ENCODE assay signal across 12 mouse cellular contexts in genomic region chr12:3850165-3850564, GRCm38 (mm10). TPM values are rescaled to one million over a fixed set of nuclear protein-coding genes. Genes with fewer than 3 reads are reported as not detected.
DNase-seq lines count a peak whose midpoint lies in the region; ATAC-seq and TF ChIP-seq lines count a peak whose summit lies in the region.
"Had no signal": no experiment of that assay in that cellular context is flagged by ENCODE, and none has a peak within 500 bp of the region (broad histone marks: within the 10 kb centered on the region; RNA-seq: fewer than 3 reads in every experiment).

No protein-coding gene starts in this region.

- peaks cover 2% of the 10 kb centered on the region for H3K4me1 ChIP-seq in heart, adult 2 months (ENCODE audit: control insufficient read depth, insufficient read depth, low read length)
- H3K4me1 ChIP-seq in midbrain, embryonic 10.5 days = peaks cover 21% of the 10 kb centered on the region
- no peaks in the 10 kb centered on the region for H3K4me1 ChIP-seq in midbrain, postnatal 0 days (ENCODE audit: insufficient read depth, low read length)
- H3K4me1 ChIP-seq in limb, embryonic 13.5 days = peaks cover 24% of the 10 kb centered on the region
- 0 out of 2 replicates have a peak, but pooled peaks cover under 1% of the 10 kb centered on the region for H3K4me1 ChIP-seq in stomach, postnatal 0 days (replicated peaks; ENCODE audit: control insufficient read depth, insufficient read depth)

- H3K79me2 ChIP-seq in heart, adult 2 months (replicated peaks; ENCODE audit: control insufficient read depth, insufficient read depth, low read length) = peaks cover 2% of the 10 kb centered on the region

- no peak for ATAC-seq in midbrain, postnatal 0 days (ENCODE audit: low FRiP score)
- no peak for ATAC-seq in limb, embryonic 13.5 days (ENCODE audit: low FRiP score, low read depth)
- 0 out of 2 replicates have a peak, but pooled peaks have one; percentile 36 for ATAC-seq in stomach, postnatal 0 days (ENCODE audit: low FRiP score, low TSS enrichment)

- no peak overlapping the region for H3K4me3 ChIP-seq in heart, adult 2 months
- no peak overlapping the region for H3K4me3 ChIP-seq in midbrain, embryonic 10.5 days
- no peak overlapping the region for H3K4me3 ChIP-seq in midbrain, postnatal 0 days (ENCODE audit: low read depth, low read length)
- H3K4me3 ChIP-seq in limb, embryonic 13.5 days = no peak overlapping the region
- no peak overlapping the region for H3K4me3 ChIP-seq in stomach, postnatal 0 days (ENCODE audit: low read depth, low read length)
- H3K4me3 ChIP-seq: embryonic facial prominence, embryonic 15.5 days; liver, embryonic 12.5 days; myocyte had no signal

- no peaks in the 10 kb centered on the region for H3K9me3 ChIP-seq in midbrain, embryonic 10.5 days (replicated peaks)
- H3K9me3 ChIP-seq in midbrain, postnatal 0 days (ENCODE audit: low read length) = no peaks in the 10 kb centered on the region
- H3K9me3 ChIP-seq in limb, embryonic 13.5 days = no peaks in the 10 kb centered on the region
- no peaks in the 10 kb centered on the region for H3K9me3 ChIP-seq in stomach, postnatal 0 days (ENCODE audit: control insufficient read depth, low read length)
- H3K9me3 ChIP-seq: embryonic facial prominence, embryonic 15.5 days; liver, embryonic 12.5 days had no signal

- no peak for TF ChIP-seq CTCF in heart, adult 2 months (IDR thresholded peaks at IDR 0.05)
- no peak for TF ChIP-seq CTCF in midbrain, postnatal 0 days (IDR thresholded peaks at IDR 0.05)
- 0 out of 2 replicates have a peak, but pooled peaks have one; percentile 5 for TF ChIP-seq CTCF in stomach, postnatal 0 days (IDR thresholded peaks at IDR 0.05; ENCODE audit: low read depth)

- WGBS in heart, adult 2 months = 57% methylated on average over 5 of the region's 5 CpGs
- 50% methylated on average over 5 of the region's 5 CpGs for WGBS in midbrain, embryonic 10.5 days
- WGBS in midbrain, postnatal 0 days = 60% methylated on average over 5 of the region's 5 CpGs
- 12% methylated on average over 5 of the region's 5 CpGs for WGBS in limb, embryonic 13.5 days
- WGBS in stomach, postnatal 0 days = 38% methylated on average over 5 of the region's 5 CpGs

- peaks cover 3% of the 10 kb centered on the region for H3K36me3 ChIP-seq in heart, adult 2 months (ENCODE audit: control insufficient read depth, insufficient read depth, low read length)
- H3K36me3 ChIP-seq in midbrain, embryonic 10.5 days = peaks cover 20% of the 10 kb centered on the region
- peaks cover 30% of the 10 kb centered on the region for H3K36me3 ChIP-seq in midbrain, postnatal 0 days (ENCODE audit: insufficient read depth, low read length)
- peaks cover 71% of the 10 kb centered on the region for H3K36me3 ChIP-seq in limb, embryonic 13.5 days
- peaks cover 13% of the 10 kb centered on the region for H3K36me3 ChIP-seq in stomach, postnatal 0 days (ENCODE audit: control insufficient read depth, insufficient read depth, low read length)

- no peak for DNase-seq in heart, adult 2 months
- no peak for DNase-seq in heart, postnatal 4 days
- no peak for DNase-seq in midbrain, embryonic 10.5 days (ENCODE audit: low spot score)
- no peak for DNase-seq in midbrain, postnatal 0 days (ENCODE audit: low spot score)
- no peak for DNase-seq in stomach, postnatal 0 days (ENCODE audit: low spot score)
- no peak for DNase-seq in right cerebral cortex, postnatal 4 days
- no peak for DNase-seq in retina, postnatal 1 day
- DNase-seq: thymus, postnatal 25 days had no signal

- no peak overlapping the region for H3K9ac ChIP-seq in heart, adult 2 months (ENCODE audit: low read depth, low read length)
- no peak overlapping the region for H3K9ac ChIP-seq in midbrain, postnatal 0 days (replicated peaks; ENCODE audit: low read length, poor library complexity, severe bottlenecking)
- H3K9ac ChIP-seq in limb, embryonic 13.5 days = peak overlapping the region; percentile 20; the same call in 1 of the 2 replicates
- no peak overlapping the region for H3K9ac ChIP-seq in stomach, postnatal 0 days (ENCODE audit: low read length)
- H3K9ac ChIP-seq: embryonic facial prominence, embryonic 15.5 days; liver, embryonic 12.5 days had no signal

- intact Hi-C loops in heart, adult 2 months (cut with DNase I) = no loop called here

- no peak for TF ChIP-seq EP300 in heart, adult 2 months (IDR thresholded peaks at IDR 0.05; ENCODE audit: insufficient read depth, low read depth, low read length)
- no peak for TF ChIP-seq EP300 in stomach, postnatal 0 days (optimal IDR thresholded peaks at IDR 0.05)

- H3K27ac ChIP-seq in heart, adult 2 months = peak overlapping the region; percentile 45
- H3K27ac ChIP-seq in midbrain, embryonic 10.5 days (replicated peaks) = peak overlapping the region; percentile 60
- no peak overlapping the region for H3K27ac ChIP-seq in midbrain, postnatal 0 days (ENCODE audit: low read depth, low read length)
- H3K27ac ChIP-seq in limb, embryonic 13.5 days = peak overlapping the region; percentile 63; the same call in 1 of the 2 replicates
- no peak overlapping the region; the same call in 1 of the 2 replicates for H3K27ac ChIP-seq in stomach, postnatal 0 days (replicated peaks)
- H3K27ac ChIP-seq: embryonic facial prominence, embryonic 15.5 days; liver, embryonic 12.5 days had no signal

- H3K4me2 ChIP-seq in midbrain, postnatal 0 days (ENCODE audit: low read depth, low read length, poor library complexity, severe bottlenecking) = no peak overlapping the region
- no peak overlapping the region for H3K4me2 ChIP-seq in limb, embryonic 13.5 days (replicated peaks)
- no peak overlapping the region for H3K4me2 ChIP-seq in stomach, postnatal 0 days (replicated peaks; ENCODE audit: low read depth)
- H3K4me2 ChIP-seq: embryonic facial prominence, embryonic 15.5 days; liver, embryonic 12.5 days had no signal

- TF ChIP-seq POLR2A in heart, adult 2 months (IDR thresholded peaks at IDR 0.05; ENCODE audit: insufficient read depth, low read depth, low read length) = no peak

- H3K27me3 ChIP-seq in heart, adult 2 months (ENCODE audit: control insufficient read depth, insufficient read depth, low read length) = no peaks in the 10 kb centered on the region
- H3K27me3 ChIP-seq in midbrain, embryonic 10.5 days (ENCODE audit: low read depth, poor library complexity, severe bottlenecking) = peaks cover 11% of the 10 kb centered on the region; the same call in 1 of the 2 replicates
- H3K27me3 ChIP-seq in midbrain, postnatal 0 days (ENCODE audit: insufficient read depth, low read length) = no peaks in the 10 kb centered on the region
- no peaks in the 10 kb centered on the region for H3K27me3 ChIP-seq in limb, embryonic 13.5 days
- H3K27me3 ChIP-seq in stomach, postnatal 0 days (ENCODE audit: control insufficient read depth, insufficient read depth, low read length) = no peaks in the 10 kb centered on the region
- H3K27me3 ChIP-seq: embryonic facial prominence, embryonic 15.5 days; liver, embryonic 12.5 days had no signal

RNA-seq across cellular contexts. Expression of gene Dnmt3a, which starts 44.4 kb away (rescaled TPM):
- total RNA-seq in heart, adult 2 months (2021) = 10 to 100 TPM; 50.9 to 56.0 TPM
- polyA plus RNA-seq in heart, adult 2 months (2012; rRNA removed) = 13.6 and 22.4 TPM in 2 replicates
- total RNA-seq in heart, postnatal 4 days (2021) = 100 to 1,000 TPM; 118 TPM
- polyA plus RNA-seq in midbrain, embryonic 10.5 days (2016; fragmentation: Nextera tagmentation; extraction: Ambion mirVana) = 92.2 and 115 TPM in 2 replicates
- 88.5 and 101 TPM in 2 replicates for total RNA-seq in midbrain, postnatal 0 days (2014; rRNA removed)
- 106 and 130 TPM in 2 replicates for polyA plus RNA-seq in midbrain, postnatal 0 days (2015; fragmentation: Nextera tagmentation; extraction: Ambion mirVana)
- polyA plus RNA-seq in limb, embryonic 13.5 days (2015; fragmentation: Nextera tagmentation; extraction: Ambion mirVana) = 200 and 203 TPM in 2 replicates
- 29.7 and 44.0 TPM in 2 replicates for polyA plus RNA-seq in stomach, postnatal 0 days (2015; fragmentation: Nextera tagmentation; extraction: Ambion mirVana)

Comparison
In these comparisons a context has a peak if more than half of its experiments do, and no peak if none do; other contexts are left out.
1. H3K27ac ChIP-seq: peak in heart, adult 2 months (single experiment), midbrain, embryonic 10.5 days (single experiment) and limb, embryonic 13.5 days (single experiment); none in midbrain, postnatal 0 days (single experiment) and stomach, postnatal 0 days (single experiment).